Mouse (Mus musculus) hindbrain, embryonic 15.5 days (tissue): Measurements from ENCODE around the gene Frem1. TPM values are rescaled to one million over a fixed set of nuclear protein-coding genes. Genes with fewer than 3 reads are reported as not detected.

Source experiments
- ATAC-seq: fragments of 200-750 bp; cut with Nextera tagmentation; 2 replicates; pipeline ENCODE4 v1.8.0; 2017; ENCODE audit warnings: low read depth, moderate number of reproducible peaks, moderate TSS enrichment; ENCODE audit not compliant: low FRiP score
- H3K27ac ChIP-seq: fragments of 300-500 bp; sonication (generic); replicated peaks from 2 replicates; pipeline ENCODE4 v1.5.1; 2015; ENCODE audit warnings: mild to moderate bottlenecking, inconsistent platforms
- H3K27me3 ChIP-seq: fragments of 300-500 bp; sonication (generic); 2 replicates; pipeline ENCODE4 v1.6.1; 2015; ENCODE audit warnings: control low read depth, inconsistent platforms
- H3K36me3 ChIP-seq: fragments of 300-500 bp; sonication (generic); 2 replicates; pipeline ENCODE4 v1.6.1; 2015; ENCODE audit warnings: control low read depth, inconsistent platforms
- H3K4me1 ChIP-seq: fragments of 300-500 bp; sonication (generic); replicated peaks from 2 replicates; pipeline ENCODE4 v1.6.1; 2015; ENCODE audit warnings: control low read depth, inconsistent platforms
- H3K4me2 ChIP-seq: fragments of 300-500 bp; sonication (generic); 2 replicates; pipeline ENCODE4 v1.6.1; 2015; ENCODE audit warnings: moderate library complexity, mild to moderate bottlenecking, inconsistent platforms
- H3K4me3 ChIP-seq: fragments of 300-500 bp; sonication (generic); 2 replicates; pipeline ENCODE4 v1.5.1; 2015; ENCODE audit warnings: mild to moderate bottlenecking, inconsistent platforms
- H3K9ac ChIP-seq: fragments of 300-500 bp; sonication (generic); 2 replicates; pipeline ENCODE4 v1.6.1; 2015; ENCODE audit warnings: inconsistent platforms
- H3K9me3 ChIP-seq: fragments of 300-500 bp; sonication (generic); 2 replicates; pipeline ENCODE4 v1.6.1; 2016; ENCODE audit warnings: control low read depth, inconsistent platforms
- WGBS: fragments of 180-500 bp; shearing (Covaris S2); methylation state at CpG from one replicate; pipeline ENCODE4 v1.1.7; 2015; 5-methylcytosine and 5-hydroxymethylcytosine counted together
- polyA plus RNA-seq: library from polyadenylated mRNA; unstranded; fragments of >200 nt; fragmentation: Nextera tagmentation; extraction: Ambion mirVana; gene quantifications from 2 replicates; pipeline ENCODE4 v1.2.1, GENCODE M21; 2015

Frem1 gene
- polyA plus RNA-seq, 1 experiment from 2014 or later: 2.9 TPM

- Histone ChIP-seq H3K4me2 (peak overlapping the region; percentile 51), H3K4me3 (peak overlapping the region; percentile 9), H3K27me3 (no peaks in the 10 kb centered on the region), H3K27ac (peak overlapping the region; percentile 84), H3K4me1 (peaks cover 21% of the 10 kb centered on the region), H3K36me3 (no peaks in the 10 kb centered on the region), H3K9me3 (no peaks in the 10 kb centered on the region), H3K9ac (no peak overlapping the region; the same call in 1 of the 2 replicates)
- 10% methylated on average over 5 of the region's 5 CpGs for WGBS
- peak; percentile 41 for ATAC-seq
These were observed 135.5 kb downstream of the Frem1 start for GRCm38 (mm10) chr4:82916678-82917050.

GRCm38 (mm10) chr4:82916003-82916677 lies 136.0 kb downstream of the Frem1 start:
- Histone ChIP-seq H3K9me3 (no peaks in the 10 kb centered on the region), H3K9ac (no peak overlapping the region; the same call in none of the 2 replicates), H3K4me1 (peaks cover 21% of the 10 kb centered on the region), H3K4me2 (peak overlapping the region; percentile 51), H3K27ac (peak overlapping the region; percentile 84), H3K4me3 (peak overlapping the region; percentile 9), H3K36me3 (no peaks in the 10 kb centered on the region), H3K27me3 (no peaks in the 10 kb centered on the region)
- peak; percentile 80 for ATAC-seq
- 15% methylated on average over 14 of the region's 14 CpGs for WGBS

GRCm38 (mm10) chr4:82915576-82915975 lies 136.6 kb downstream of the Frem1 start:
- no peaks in the 10 kb centered on the region for H3K36me3 ChIP-seq
- 0 out of 2 replicates have a peak, but pooled peaks have one; percentile 8 for ATAC-seq
- WGBS: 37% methylated on average over 7 of the region's 7 CpGs
- H3K27ac ChIP-seq: peak overlapping the region; percentile 84
- H3K27me3 ChIP-seq: no peaks in the 10 kb centered on the region
- peaks cover 21% of the 10 kb centered on the region for H3K4me1 ChIP-seq
- H3K4me3 ChIP-seq: no peak overlapping the region
- H3K9me3 ChIP-seq: no peaks in the 10 kb centered on the region
- H3K9ac ChIP-seq: no peak overlapping the region
- H3K4me2 ChIP-seq: peak overlapping the region; percentile 51

- no peak overlapping the region for H3K9ac ChIP-seq
- 57% methylated on average over 11 of the region's 11 CpGs for WGBS
- peaks cover 21% of the 10 kb centered on the region for H3K4me1 ChIP-seq
- H3K27ac ChIP-seq: peak overlapping the region; percentile 84
- H3K36me3 ChIP-seq: no peaks in the 10 kb centered on the region
- ATAC-seq: no peak
- no peak overlapping the region for H3K4me2 ChIP-seq
- H3K27me3 ChIP-seq: no peaks in the 10 kb centered on the region
- H3K4me3 ChIP-seq: no peak overlapping the region
- H3K9me3 ChIP-seq: no peaks in the 10 kb centered on the region
These were observed 137.5 kb downstream of the Frem1 start for GRCm38 (mm10) chr4:82914601-82915143.

- no peak overlapping the region for H3K9ac ChIP-seq
- H3K4me2 ChIP-seq: no peak overlapping the region
- no peak for ATAC-seq
- H3K36me3 ChIP-seq: no peaks in the 10 kb centered on the region
- no peaks in the 10 kb centered on the region for H3K27me3 ChIP-seq
- no peak overlapping the region for H3K4me3 ChIP-seq
- WGBS: 87% methylated on average over 10 of the region's 10 CpGs
- H3K4me1 ChIP-seq: no peaks in the 10 kb centered on the region; the same call in 1 of the 2 replicates
- H3K9me3 ChIP-seq: no peaks in the 10 kb centered on the region
- no peak overlapping the region for H3K27ac ChIP-seq
These were observed 156.9 kb downstream of the Frem1 start for GRCm38 (mm10) chr4:82895227-82895626.

GRCm38 (mm10) chr4:82892247-82892646 lies 159.9 kb downstream of the Frem1 start:
- Histone ChIP-seq H3K27me3 (no peaks in the 10 kb centered on the region), H3K4me2 (no peak overlapping the region), H3K9me3 (no peaks in the 10 kb centered on the region), H3K36me3 (no peaks in the 10 kb centered on the region), H3K4me1 (no peaks in the 10 kb centered on the region; the same call in 1 of the 2 replicates), H3K27ac (no peak overlapping the region), H3K4me3 (no peak overlapping the region), H3K9ac (no peak overlapping the region)
- WGBS: 83% methylated on average over 5 of the region's 5 CpGs
- no peak for ATAC-seq

- H3K27ac ChIP-seq: no peak overlapping the region
- ATAC-seq: no peak
- H3K4me3 ChIP-seq: no peak overlapping the region
- no peak overlapping the region for H3K9ac ChIP-seq
- no peaks in the 10 kb centered on the region; the same call in 1 of the 2 replicates for H3K4me1 ChIP-seq
- no peaks in the 10 kb centered on the region for H3K36me3 ChIP-seq
- no peaks in the 10 kb centered on the region for H3K9me3 ChIP-seq
- no peaks in the 10 kb centered on the region for H3K27me3 ChIP-seq
- 86% methylated on average over 2 of the region's 2 CpGs for WGBS
- H3K4me2 ChIP-seq: no peak overlapping the region
These were observed 160.6 kb downstream of the Frem1 start for GRCm38 (mm10) chr4:82891566-82891965.

- H3K4me2 ChIP-seq: no peak overlapping the region
- H3K9me3 ChIP-seq: no peaks in the 10 kb centered on the region
- no peak overlapping the region for H3K9ac ChIP-seq
- no peak overlapping the region for H3K27ac ChIP-seq
- no peak for ATAC-seq
- no peak overlapping the region for H3K4me3 ChIP-seq
- H3K4me1 ChIP-seq: no peaks in the 10 kb centered on the region; the same call in 1 of the 2 replicates
- no peaks in the 10 kb centered on the region for H3K27me3 ChIP-seq
- no peaks in the 10 kb centered on the region for H3K36me3 ChIP-seq
- 63% methylated on average over 7 of the region's 7 CpGs for WGBS
These were observed 161.1 kb downstream of the Frem1 start for GRCm38 (mm10) chr4:82891049-82891448.

GRCm38 (mm10) chr4:82890585-82890984 lies 161.6 kb downstream of the Frem1 start:
- no peak overlapping the region for H3K9ac ChIP-seq
- no peak for ATAC-seq
- H3K4me3 ChIP-seq: no peak overlapping the region
- no peaks in the 10 kb centered on the region for H3K27me3 ChIP-seq
- H3K4me2 ChIP-seq: no peak overlapping the region
- no peaks in the 10 kb centered on the region for H3K36me3 ChIP-seq
- 89% methylated on average over 4 of the region's 4 CpGs for WGBS
- H3K27ac ChIP-seq: no peak overlapping the region
- H3K4me1 ChIP-seq: no peaks in the 10 kb centered on the region; the same call in 1 of the 2 replicates
- H3K9me3 ChIP-seq: no peaks in the 10 kb centered on the region

- no peak for ATAC-seq
- 46% methylated on average over 2 of the region's 2 CpGs for WGBS
- no peak overlapping the region for H3K4me3 ChIP-seq
- H3K4me1 ChIP-seq: peaks cover 3% of the 10 kb centered on the region; the same call in 1 of the 2 replicates
- H3K9ac ChIP-seq: no peak overlapping the region
- H3K27ac ChIP-seq: no peak overlapping the region
- no peaks in the 10 kb centered on the region for H3K9me3 ChIP-seq
- no peaks in the 10 kb centered on the region for H3K27me3 ChIP-seq
- H3K4me2 ChIP-seq: no peak overlapping the region
- H3K36me3 ChIP-seq: no peaks in the 10 kb centered on the region
These were observed 166.0 kb downstream of the Frem1 start for GRCm38 (mm10) chr4:82886148-82886547.

- H3K36me3 ChIP-seq: no peaks in the 10 kb centered on the region
- H3K27ac ChIP-seq: no peak overlapping the region
- no peaks in the 10 kb centered on the region for H3K9me3 ChIP-seq
- H3K4me1 ChIP-seq: 0 out of 2 replicates have a peak, but pooled peaks cover 3% of the 10 kb centered on the region
- H3K4me2 ChIP-seq: no peak overlapping the region
- no peak overlapping the region for H3K9ac ChIP-seq
- no peaks in the 10 kb centered on the region for H3K27me3 ChIP-seq
- 38% methylated on average over 1 of the region's 1 CpGs for WGBS
- no peak overlapping the region for H3K4me3 ChIP-seq
- ATAC-seq: no peak
These were observed 166.6 kb downstream of the Frem1 start for GRCm38 (mm10) chr4:82885535-82885913.

- no peak within 1 kb of the TSS for H3K27ac ChIP-seq
- no peak within 1 kb of the TSS for H3K4me2 ChIP-seq
- no peak for ATAC-seq
- H3K36me3 ChIP-seq: no peaks in the 10 kb centered on the region
- 0 out of 2 replicates have a peak, but pooled peaks cover 3% of the 10 kb centered on the region for H3K4me1 ChIP-seq
- no peak within 1 kb of the TSS for H3K9ac ChIP-seq
- 65% methylated on average over 18 of the region's 19 CpGs for WGBS
- no peaks in the 10 kb centered on the region for H3K9me3 ChIP-seq
- no peaks in the 10 kb centered on the region for H3K27me3 ChIP-seq
- no peak within 1 kb of the TSS for H3K4me3 ChIP-seq
These were observed 167.3 kb downstream of the Frem1 start, which contains the start of gene Cer1 for GRCm38 (mm10) chr4:82884636-82885534. Gene Cer1 (minus strand): TSS chr4:82885148.
